Mouse (Mus musculus) spleen, adult 2 months (tissue): ENCODE measurements around the gene Map4k4.

Source experiments
- CTCF ChIP-seq: fragments of 200-500 bp; IDR thresholded peaks from 2 replicates; pipeline ENCODE4 v1.5.1; 2011; ENCODE audit warnings: mild to moderate bottlenecking, inconsistent platforms; ENCODE audit not compliant: insufficient read depth, insufficient read length, insufficient replicate concordance; ENCODE audit errors: extremely low read depth
- POLR2A ChIP-seq: fragments of 200-500 bp; IDR thresholded peaks from 2 replicates; pipeline ENCODE4 v1.6.1; 2011; ENCODE audit warnings: low read depth, low read length, inconsistent platforms

- TF ChIP-seq POLR2A (no peak; the same call in 1 of the 2 replicates), CTCF (no peak)
These were observed 17.3 kb downstream of the Map4k4 start for GRCm38 (mm10) chr1:39917855-39918516.
